Mouse (Mus musculus) bone marrow macrophage, adult 2 months (primary cell): Measurements from ENCODE around the gene Notch4. TPM values are rescaled to one million over a fixed set of nuclear protein-coding genes. Genes with fewer than 3 reads are reported as not detected.

Experiments used
- H3K27ac ChIP-seq: 2 replicates; pipeline ENCODE4 v1.5.1; 2012; ENCODE audit warnings: low read depth, low read length; ENCODE audit not compliant: insufficient read depth
- H3K4me1 ChIP-seq: 2 replicates; pipeline ENCODE4 v1.6.1; 2012; ENCODE audit warnings: low read length; ENCODE audit not compliant: control insufficient read depth, insufficient read depth
- H3K4me3 ChIP-seq: 2 replicates; pipeline ENCODE4 v1.5.1; 2012; ENCODE audit warnings: mild to moderate bottlenecking, low read length, moderate library complexity; ENCODE audit not compliant: insufficient read depth
- CTCF ChIP-seq: IDR thresholded peaks from 2 replicates; pipeline ENCODE4 v1.5.1; 2012; ENCODE audit warnings: low read depth, mild to moderate bottlenecking, low read length, moderate library complexity
- POLR2A ChIP-seq: IDR thresholded peaks from 2 replicates; pipeline ENCODE4 v1.6.1; 2012; ENCODE audit warnings: mild to moderate bottlenecking, low read depth, low read length, borderline replicate concordance
- polyA plus RNA-seq: library from polyadenylated mRNA; stranded (reverse); fragments of >200 nt; gene quantifications from 2 replicates; pipeline ENCODE4 v1.2.4, GENCODE M21; 2012; ENCODE audit not compliant: missing spikeins, insufficient read depth, insufficient read length

Gene Notch4
- polyA plus RNA-seq, 1 experiment: 0.78 TPM

DNA sequence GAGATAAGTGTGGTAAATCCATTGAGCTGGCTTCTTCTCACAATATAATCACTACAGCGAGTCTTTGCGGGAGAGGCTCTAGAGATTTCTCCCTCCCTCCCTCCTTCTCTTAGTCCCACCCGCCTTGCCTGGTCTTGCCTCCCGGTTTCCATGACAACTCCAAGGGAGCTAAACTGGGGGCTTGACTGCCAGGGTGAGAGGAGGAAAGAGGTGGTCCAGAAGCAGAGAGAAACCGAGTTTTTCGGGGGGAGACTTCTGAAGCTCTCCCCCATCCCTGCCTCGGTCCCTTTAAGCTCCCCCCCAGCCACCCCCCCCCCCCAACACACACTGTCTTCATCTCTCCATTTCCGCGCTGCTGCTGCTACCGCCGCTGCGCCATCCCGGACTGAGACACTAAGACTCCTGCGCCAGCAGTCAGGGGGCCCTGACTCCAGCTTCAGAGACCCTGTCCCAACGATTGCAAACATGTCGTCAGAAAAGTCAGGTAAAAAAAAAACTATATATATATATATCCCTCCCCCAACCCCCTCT, 65.2 kb downstream of the Notch4 start, which contains the start of gene Prrt1:
Gene Prrt1 (plus strand): TSS at position 313 of the 531 bp plus-strand sequence.
- TF ChIP-seq POLR2A (no peak), CTCF (no peak)
- H3K4me3 ChIP-seq: peak within 1 kb of the TSS; percentile 69
- H3K27ac ChIP-seq: peak within 1 kb of the TSS; percentile 96
- peaks cover 34% of the 10 kb centered on the region for H3K4me1 ChIP-seq

DNA sequence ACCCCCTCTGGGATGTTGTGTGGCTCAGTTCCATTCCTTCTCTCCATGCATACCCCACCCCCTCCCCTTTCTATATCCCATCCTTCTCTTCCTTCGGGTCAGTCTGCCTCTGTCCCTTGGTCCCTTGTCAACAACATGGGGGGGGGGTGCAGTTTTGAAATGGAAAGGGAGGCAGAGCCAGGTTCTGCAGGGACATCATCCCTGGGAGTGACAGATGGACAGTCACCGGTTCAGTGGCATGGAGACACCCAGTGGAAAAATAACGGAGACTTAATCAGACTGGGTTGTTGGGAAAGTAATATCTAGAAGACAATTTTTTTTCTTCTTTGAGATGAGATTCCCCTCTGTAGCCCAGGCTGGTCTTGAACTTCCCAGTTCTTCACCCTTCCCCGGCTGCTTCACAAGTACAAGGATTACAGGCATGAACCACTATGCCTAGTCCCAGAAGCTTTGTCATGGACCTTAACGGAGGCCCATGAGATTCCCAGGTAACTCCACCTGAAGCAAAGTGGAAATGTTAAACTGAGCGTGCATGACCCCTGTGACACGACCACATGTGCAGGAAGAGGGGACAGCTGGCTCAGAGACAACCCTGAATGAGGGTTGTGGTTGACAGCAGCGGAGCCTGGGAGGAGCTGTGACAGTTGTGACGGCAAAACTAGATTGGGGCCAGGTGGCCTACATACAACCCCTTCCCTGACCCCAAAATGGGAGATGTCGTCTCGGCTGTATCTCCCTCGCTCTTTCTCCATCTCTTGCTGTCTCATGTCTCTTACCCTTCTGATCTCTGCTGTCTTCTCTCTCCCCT, 65.9 kb downstream of the Notch4 start:
- Histone ChIP-seq H3K4me1 (peaks cover 38% of the 10 kb centered on the region), H3K27ac (no peak overlapping the region), H3K4me3 (no peak overlapping the region)
- TF ChIP-seq POLR2A (no peak), CTCF (no peak)

DNA sequence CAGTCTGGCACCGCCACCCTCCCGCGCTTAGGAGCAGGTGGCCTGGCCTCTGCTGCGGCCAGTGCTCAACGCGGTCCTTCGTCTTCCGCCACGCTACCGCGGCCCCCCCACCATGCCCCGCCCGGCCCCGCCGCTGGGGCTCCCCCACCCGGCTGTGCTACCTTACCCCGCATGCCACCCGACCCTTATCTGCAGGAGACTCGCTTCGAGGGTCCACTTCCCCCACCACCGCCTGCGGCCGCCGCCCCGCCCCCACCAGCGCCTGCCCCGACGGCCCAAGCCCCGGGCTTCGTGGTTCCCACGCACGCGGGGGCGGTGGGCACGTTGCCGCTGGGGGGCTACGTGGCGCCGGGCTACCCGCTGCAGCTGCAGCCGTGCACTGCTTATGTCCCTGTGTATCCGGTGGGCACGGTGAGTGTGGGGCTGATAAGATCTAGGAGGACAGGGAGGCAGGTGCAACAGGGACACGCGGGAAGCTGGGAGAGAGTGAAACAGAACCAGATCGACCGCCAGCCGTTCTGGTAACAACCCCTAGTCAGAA, 66.8 kb downstream of the Notch4 start:
- H3K27ac ChIP-seq: no peak overlapping the region
- peaks cover 47% of the 10 kb centered on the region for H3K4me1 ChIP-seq
- no peak for TF ChIP-seq POLR2A
- TF ChIP-seq CTCF: no peak
- no peak overlapping the region for H3K4me3 ChIP-seq

DNA sequence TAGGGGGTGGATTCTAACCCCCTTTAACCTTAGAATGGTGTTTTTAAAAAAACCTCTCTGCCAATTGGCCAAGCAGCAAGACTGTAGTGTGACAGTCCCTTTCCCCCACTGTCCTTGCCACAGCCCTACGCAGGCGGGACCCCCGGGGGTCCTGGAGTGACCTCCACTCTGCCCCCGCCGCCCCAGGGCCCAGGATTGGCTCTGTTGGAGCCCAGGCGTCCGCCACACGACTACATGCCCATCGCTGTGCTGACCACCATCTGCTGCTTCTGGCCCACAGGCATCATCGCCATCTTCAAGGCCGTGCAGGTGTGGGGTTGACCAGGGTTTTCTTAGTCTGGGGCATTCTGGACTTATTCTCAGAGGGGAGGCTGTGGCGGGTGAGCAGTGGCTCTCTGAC, 67.6 kb downstream of the Notch4 start:
- Histone ChIP-seq H3K4me1 (peaks cover 51% of the 10 kb centered on the region), H3K27ac (peak overlapping the region; percentile 99; the same call in 1 of the 2 replicates), H3K4me3 (peak overlapping the region; percentile 77)
- TF ChIP-seq POLR2A (no peak), CTCF (no peak)

DNA sequence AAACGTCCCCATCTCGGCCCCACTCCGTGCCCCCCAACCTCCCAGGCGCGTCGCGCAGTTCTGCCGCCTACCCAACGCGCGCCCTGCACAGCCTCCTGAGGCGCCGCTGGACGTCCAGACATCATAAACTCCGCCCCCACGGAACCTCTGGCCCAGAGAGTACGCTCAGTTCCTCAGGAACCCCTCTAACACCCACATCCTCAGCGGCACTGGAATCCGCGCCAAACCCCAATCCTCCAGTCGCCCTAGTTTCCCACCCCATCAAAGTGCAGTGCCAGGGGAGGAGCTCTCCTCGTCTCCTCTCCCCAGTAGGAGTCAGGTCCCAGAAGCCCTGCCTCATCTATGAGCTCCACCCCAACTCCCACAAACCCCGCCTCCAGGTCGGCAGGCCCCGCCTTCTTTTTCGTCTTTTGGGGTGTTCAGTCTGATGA, 68.2 kb downstream of the Notch4 start:
- Histone ChIP-seq H3K4me1 (peaks cover 53% of the 10 kb centered on the region), H3K4me3 (peak overlapping the region; percentile 77), H3K27ac (peak overlapping the region; percentile 99)
- TF ChIP-seq CTCF (no peak), POLR2A (no peak)

DNA sequence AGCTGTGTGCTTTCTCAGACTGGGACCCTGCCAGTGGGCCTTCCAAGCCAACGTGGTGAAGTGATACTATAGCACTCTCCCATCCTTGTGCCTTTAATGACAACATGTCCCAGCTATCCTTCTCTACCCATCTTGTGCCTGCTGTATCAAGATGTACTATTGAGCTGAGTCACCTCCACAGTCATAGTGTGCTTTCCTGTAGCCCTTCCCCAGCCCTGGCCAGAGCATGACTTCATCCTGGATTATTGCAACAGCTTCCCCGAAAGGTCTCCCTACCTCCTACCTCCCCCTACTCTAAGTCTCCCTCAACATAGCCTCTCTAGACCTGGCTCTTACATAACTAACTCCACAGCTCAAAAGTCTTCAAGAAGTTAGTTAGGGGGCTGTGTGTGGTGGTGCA, 71.6 kb downstream of the Notch4 start:
- TF ChIP-seq POLR2A (no peak), CTCF (no peak)
- peaks cover 72% of the 10 kb centered on the region for H3K4me1 ChIP-seq
- no peak overlapping the region for H3K4me3 ChIP-seq
- H3K27ac ChIP-seq: no peak overlapping the region

DNA sequence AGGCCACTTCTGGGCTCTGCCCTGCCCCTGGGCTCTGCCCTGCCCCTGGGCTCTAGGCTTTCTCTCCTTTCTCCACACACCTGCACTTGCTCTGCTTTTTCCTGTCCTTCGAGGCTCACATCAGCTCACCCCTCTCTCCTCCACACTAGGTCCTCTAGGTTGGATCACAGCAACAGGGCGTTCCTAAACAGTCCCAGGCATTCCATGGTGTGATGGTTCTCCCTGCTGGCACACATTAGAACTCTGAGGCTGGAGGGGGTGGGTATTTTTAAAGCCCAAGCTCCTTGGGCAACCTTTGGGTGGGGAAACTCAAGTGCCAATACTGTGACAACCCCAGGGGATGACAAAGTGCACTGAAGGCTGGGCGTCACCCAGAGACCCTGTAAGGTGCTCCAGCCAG, 73.4 kb downstream of the Notch4 start:
- no peak for TF ChIP-seq CTCF
- TF ChIP-seq POLR2A: no peak
- Histone ChIP-seq H3K27ac (peak overlapping the region; percentile 18; the same call in 1 of the 2 replicates), H3K4me1 (peaks cover 77% of the 10 kb centered on the region), H3K4me3 (no peak overlapping the region)

Other genes with a start within 250 kb of the Notch4 start
- 0.31 TPM in 1 of 2 replicates, not detected in the other for gene H2-Eb2, start 238.6 kb upstream of the Notch4 start, polyA plus RNA-seq
- 0.41 and 0.71 TPM in 2 replicates for gene Btnl2, start 209.4 kb upstream of the Notch4 start, polyA plus RNA-seq
- gene Btnl1, start 187.1 kb upstream of the Notch4 start, polyA plus RNA-seq: not detected in 2 replicates
- gene BC051142, start 165.4 kb upstream of the Notch4 start, polyA plus RNA-seq: 0.95 TPM in 1 of 2 replicates, not detected in the other
- gene Btnl4, start 87.0 kb upstream of the Notch4 start, polyA plus RNA-seq: not detected in 2 replicates
- gene Btnl6, start 46.9 kb upstream of the Notch4 start, polyA plus RNA-seq: not detected in 2 replicates
- 217 and 244 TPM in 2 replicates for gene Gpsm3, start 25.5 kb downstream of the Notch4 start, polyA plus RNA-seq
- 85.9 and 90.0 TPM in 2 replicates for gene Pbx2, start 27.0 kb downstream of the Notch4 start, polyA plus RNA-seq
- gene Ager, start 33.6 kb downstream of the Notch4 start, polyA plus RNA-seq: 1.3 and 2.2 TPM in 2 replicates
- 110 and 116 TPM in 2 replicates for gene Rnf5, start 39.4 kb downstream of the Notch4 start, polyA plus RNA-seq
- 93.0 and 101 TPM in 2 replicates for gene Agpat1, start 40.0 kb downstream of the Notch4 start, polyA plus RNA-seq
- gene Egfl8, start 51.7 kb downstream of the Notch4 start, polyA plus RNA-seq: 4.9 and 9.0 TPM in 2 replicates
- 101 and 118 TPM in 2 replicates for gene Ppt2, start 64.2 kb downstream of the Notch4 start, polyA plus RNA-seq
- gene Prrt1, start 65.3 kb downstream of the Notch4 start, polyA plus RNA-seq: 0.76 and 1.3 TPM in 2 replicates
- 22.4 and 22.9 TPM in 2 replicates for gene Fkbpl, start 80.5 kb downstream of the Notch4 start, polyA plus RNA-seq
- 42.6 and 62.7 TPM in 2 replicates for gene Atf6b, start 82.9 kb downstream of the Notch4 start, polyA plus RNA-seq
- not detected in 2 replicates for gene Tnxb, start 106.3 kb downstream of the Notch4 start, polyA plus RNA-seq
- 0.75 and 2.2 TPM in 2 replicates for gene C4b, start 179.6 kb downstream of the Notch4 start, polyA plus RNA-seq
- gene Cyp21a1, start 240.3 kb downstream of the Notch4 start, polyA plus RNA-seq: not detected in 2 replicates